Mouse (Mus musculus) kidney, adult 2 months (tissue): ENCODE measurements around the gene Cacnb4.

Source experiments
- CTCF ChIP-seq: fragments of 200-500 bp; conservative IDR thresholded peaks from 2 replicates; pipeline ENCODE4 v1.5.1; 2011; ENCODE audit warnings: low read depth, mild to moderate bottlenecking, control low read depth, low read length, moderate library complexity, mixed read lengths; ENCODE audit not compliant: insufficient read depth, insufficient read length
- POLR2A ChIP-seq: fragments of 200-500 bp; IDR thresholded peaks from one replicate; pipeline ENCODE4 v1.6.1; 2011; ENCODE audit warnings: low read depth, low read length, control low read depth

- no peak for TF ChIP-seq POLR2A
- no peak for TF ChIP-seq CTCF
Observed at GRCm38 (mm10) chr2:52489840-52490239, 186.8 kb downstream of the Cacnb4 start.
